ENCODE assay signal across 22 mouse cellular contexts in the genomic region with DNA sequence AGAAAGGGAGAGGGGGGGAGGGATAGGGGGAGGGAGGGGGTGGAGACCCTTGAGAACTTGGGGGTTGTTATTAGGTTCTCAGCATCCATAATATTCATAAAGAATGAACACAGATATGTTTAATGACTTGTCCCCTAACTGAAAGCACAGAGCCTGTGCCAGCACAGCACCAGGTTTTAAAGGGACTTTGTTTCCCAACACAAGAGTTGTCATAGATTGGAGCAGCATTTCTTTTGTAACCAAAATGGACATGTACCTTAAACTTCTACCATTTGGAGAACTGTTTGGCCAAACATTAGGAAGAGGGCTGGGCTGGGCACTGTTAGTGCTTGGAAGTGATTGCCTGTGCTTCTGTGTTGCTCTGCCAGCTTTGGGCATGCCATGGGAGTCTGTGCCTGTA.
"Had no signal": no experiment of that assay in that cellular context is flagged by ENCODE, and none has a peak within 500 bp of the region (broad histone marks: within the 10 kb centered on the region; RNA-seq: fewer than 3 reads in every experiment).

No protein-coding gene starts in this region.

- H3K4me3 ChIP-seq: heart, adult 2 months; heart, embryonic 13.5 days; heart, embryonic 15.5 days; hindbrain, embryonic 13.5 days; hindbrain, embryonic 15.5 days; layer of hippocampus, adult 2 months; limb, embryonic 13.5 days; limb, embryonic 15.5 days; liver, embryonic 13.5 days; liver, embryonic 15.5 days had no signal

- DNase-seq: gastrocnemius, postnatal 10 days; gastrocnemius, postnatal 25 days; heart, adult 2 months; heart, postnatal 14 days; heart, postnatal 36 days; kidney, adult 18-20 months; kidney, adult 8-10 months; kidney, postnatal 10 days; kidney, postnatal 25 days; kidney, postnatal 4 days; layer of hippocampus, postnatal 36 days; left cerebral cortex, postnatal 4 days; liver, embryonic 13.5 days had no signal

- H3K27ac ChIP-seq: heart, adult 2 months; heart, embryonic 13.5 days; heart, embryonic 15.5 days; hindbrain, embryonic 13.5 days; hindbrain, embryonic 15.5 days; hindbrain, postnatal 0 days; layer of hippocampus, adult 2 months; limb, embryonic 13.5 days; limb, embryonic 15.5 days; liver, embryonic 13.5 days; liver, embryonic 15.5 days had no signal

- H3K4me1 ChIP-seq: heart, embryonic 13.5 days; heart, embryonic 15.5 days; hindbrain, embryonic 13.5 days; hindbrain, embryonic 15.5 days; limb, embryonic 15.5 days; liver, embryonic 13.5 days; liver, embryonic 15.5 days had no signal
